Mouse (Mus musculus) lung, adult 2 months (tissue): Measurements from ENCODE around the gene Napepld.
A peak's percentile ranks its signal among the peaks of the same experiment; 100 is the strongest.

Source experiments
- CTCF ChIP-seq: fragments of 200-500 bp; IDR thresholded peaks from 2 replicates; pipeline ENCODE4 v1.5.1; 2011; ENCODE audit warnings: mild to moderate bottlenecking, low read length, control low read depth; ENCODE audit not compliant: insufficient read depth
- POLR2A ChIP-seq: fragments of 200-500 bp; IDR thresholded peaks from 2 replicates; pipeline ENCODE4 v1.6.1; 2011; ENCODE audit warnings: low read depth, mild to moderate bottlenecking, control low read depth, low read length, borderline replicate concordance; ENCODE audit errors: extremely low read depth

DNA sequence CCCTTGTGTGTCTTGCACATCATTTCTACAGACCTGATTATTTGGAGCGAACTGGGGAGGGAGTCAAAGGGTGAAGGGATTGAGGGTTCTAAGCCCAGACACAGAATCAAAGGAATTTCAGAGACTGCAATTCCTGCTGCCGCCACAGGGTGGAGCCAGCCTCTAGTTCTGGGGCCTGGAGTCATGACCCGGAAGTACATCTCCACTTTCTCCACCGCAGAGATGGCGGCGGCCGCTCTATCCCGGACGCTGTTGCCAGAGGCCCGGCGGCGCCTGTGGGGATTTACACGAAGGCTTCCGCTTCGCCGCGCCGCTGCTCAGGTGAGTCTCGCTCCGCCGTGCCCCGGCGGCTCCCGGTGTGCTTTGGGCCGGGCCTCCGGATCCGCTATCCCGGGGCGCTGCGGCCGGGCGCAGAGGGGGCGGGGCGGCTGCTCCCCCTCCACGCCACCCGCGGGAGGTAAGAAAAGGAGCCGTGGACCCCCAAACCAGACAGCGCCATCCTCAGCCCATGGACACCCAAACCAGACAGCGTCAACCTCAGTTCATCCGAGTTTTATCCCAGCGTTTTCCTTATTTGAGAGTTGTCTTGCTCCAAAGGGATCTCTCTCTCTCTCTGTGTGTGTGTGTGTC is 35.9 kb upstream of the Napepld start, which contains the start of gene Pmpcb:
- TF ChIP-seq POLR2A (peak; percentile 53; the same call in 1 of the 2 replicates), CTCF (peak; percentile 89)
